Mouse (Mus musculus): ENCODE measurements at regions not wholly inside any gene's neighbourhood (a gene's known extent, or its start where the extent isn't known, plus 50 kb on each side); places are given as distances from the start of the nearest gene placed in this dataset.
"Not testable (repeated sequence)": the region's sequence is repeated elsewhere in the genome, so short reads cannot be mapped to it uniquely, and the experiment has no call there.

GRCm38 (mm10) chr15:62262487-62262886, 1339.7 kb upstream of the A1bg start:
- DNase-seq (ENCODE audit: low spot score), result no peak

- DNase-seq (ENCODE audit: low spot score), result peak; percentile 44
Observed at GRCm38 (mm10) chr15:62261520-62261919, 1338.7 kb upstream of the A1bg start.

GRCm38 (mm10) chr15:62258611-62259010, 1335.8 kb upstream of the A1bg start:
- DNase-seq (ENCODE audit: low spot score), result no peak

- peak; percentile 78 for DNase-seq (ENCODE audit: low spot score)
Observed at GRCm38 (mm10) chr15:62257955-62258354, 1335.1 kb upstream of the A1bg start.

- DNase-seq (ENCODE audit: low spot score), result no peak
Observed at GRCm38 (mm10) chr15:62257110-62257667, 1334.4 kb upstream of the A1bg start.

GRCm38 (mm10) chr15:62255571-62255970, 1332.8 kb upstream of the A1bg start:
- no peak for DNase-seq (ENCODE audit: low spot score)

- no peak for DNase-seq (ENCODE audit: low spot score)
Observed at GRCm38 (mm10) chr15:62253724-62254123, 1330.9 kb upstream of the A1bg start.

GRCm38 (mm10) chr15:62252078-62252833, 1329.4 kb upstream of the A1bg start:
- not testable (repeated sequence) for DNase-seq (ENCODE audit: low spot score)

- DNase-seq (ENCODE audit: low spot score), result no peak
Observed at GRCm38 (mm10) chr15:62249436-62249835, 1326.6 kb upstream of the A1bg start.

- no peak for DNase-seq (ENCODE audit: low spot score)
Observed at GRCm38 (mm10) chr15:62246561-62247079, 1323.8 kb upstream of the A1bg start.

GRCm38 (mm10) chr15:62245237-62245636, 1322.4 kb upstream of the A1bg start:
- no peak for DNase-seq (ENCODE audit: low spot score)

GRCm38 (mm10) chr15:62244819-62245218, 1322.0 kb upstream of the A1bg start:
- no peak for DNase-seq (ENCODE audit: low spot score)

- DNase-seq (ENCODE audit: low spot score), result no peak
Observed at GRCm38 (mm10) chr15:62240031-62240430, 1317.2 kb upstream of the A1bg start.

- no peak for DNase-seq (ENCODE audit: low spot score)
Observed at GRCm38 (mm10) chr15:62238503-62239045, 1315.8 kb upstream of the A1bg start.

- no peak for DNase-seq (ENCODE audit: low spot score)
Observed at GRCm38 (mm10) chr15:62236056-62236455, 1313.2 kb upstream of the A1bg start.

GRCm38 (mm10) chr15:62234182-62234760, 1311.5 kb upstream of the A1bg start:
- no peak for DNase-seq (ENCODE audit: low spot score)

- DNase-seq (ENCODE audit: low spot score), result no peak
Observed at GRCm38 (mm10) chr15:62233154-62233553, 1310.3 kb upstream of the A1bg start.

- no peak for DNase-seq (ENCODE audit: low spot score)
Observed at GRCm38 (mm10) chr15:62231709-62232108, 1308.9 kb upstream of the A1bg start.

GRCm38 (mm10) chr15:62230773-62231172, 1308.0 kb upstream of the A1bg start:
- DNase-seq (ENCODE audit: low spot score), result no peak

- DNase-seq (ENCODE audit: low spot score), result peak; percentile 47
Observed at GRCm38 (mm10) chr15:62229491-62230283, 1306.9 kb upstream of the A1bg start.

GRCm38 (mm10) chr15:62229023-62229422, 1306.2 kb upstream of the A1bg start:
- DNase-seq (ENCODE audit: low spot score), result no peak

- no peak for DNase-seq (ENCODE audit: low spot score)
Observed at GRCm38 (mm10) chr15:62224798-62225197, 1302.0 kb upstream of the A1bg start.

Data from gastrocnemius, adult 18-20 months (tissue).